Mouse (Mus musculus): ENCODE measurements at regions not wholly inside any gene's neighbourhood (a gene's known extent, or its start where the extent isn't known, plus 50 kb on each side); places are given as distances from the start of the nearest gene placed in this dataset.

DNA sequence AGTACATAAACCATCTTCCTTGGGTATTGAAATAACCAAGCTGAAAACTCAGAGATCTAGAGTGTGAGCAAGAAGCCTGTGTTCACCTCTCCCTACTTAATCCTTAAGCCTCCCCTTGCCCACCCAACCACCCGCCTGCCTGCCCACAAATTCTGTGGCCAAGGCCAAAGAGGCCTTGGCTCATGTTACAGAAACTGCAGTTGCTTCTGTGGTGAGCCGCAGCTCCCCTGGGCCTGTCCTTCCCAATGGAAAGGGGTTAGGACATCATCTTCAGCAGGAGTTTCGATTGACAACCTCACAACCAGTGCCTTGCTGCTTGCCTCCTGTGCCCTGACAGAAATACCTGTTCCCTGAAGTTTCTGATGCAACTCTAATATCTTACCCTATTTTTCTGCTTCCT is 115.9 kb upstream of the Slit3 start:
- in situ Hi-C loops (cut with MboI; ENCODE audit: low sequenced_read_pairs in 2 of 2, unreplicated experiment in 2 of 2), result no loop called here
- DNase-seq (ENCODE audit: low read depth, low spot score), result no peak
- Histone ChIP-seq H3K9me3 (ENCODE audit: control insufficient read depth, insufficient read depth, low read depth, low read length) (no peaks in the 10 kb centered on the region), H3K4me3 (ENCODE audit: insufficient read depth in 1 of 2, low read depth in 1 of 2, low read length in 2 of 2, poor library complexity in 1 of 2, severe bottlenecking in 1 of 2) (no peak overlapping the region), H3K9ac (ENCODE audit: insufficient read depth, low read depth, low read length, poor library complexity, severe bottlenecking) (no peak overlapping the region), H3K27ac (ENCODE audit: insufficient read depth, low read depth, low read length, poor library complexity, severe bottlenecking) (no peak overlapping the region), H3K4me1 (ENCODE audit: control insufficient read depth in 2 of 2, insufficient read depth in 2 of 2, low read length in 2 of 2, poor library complexity in 1 of 2) (peaks cover 5 to 8% of the 10 kb centered on the region in 2 experiments; a peak in 2 of 4 replicates), H3K36me3 (ENCODE audit: control insufficient read depth, insufficient read depth, low read length, poor library complexity, severe bottlenecking) (no peaks in the 10 kb centered on the region)
- TF ChIP-seq MAFK (IDR thresholded peaks at IDR 0.05; ENCODE audit: insufficient read depth, low read depth, low read length), result no peak
- TF ChIP-seq HCFC1 (IDR thresholded peaks at IDR 0.05; ENCODE audit: borderline replicate concordance, insufficient read depth, low read length), result no peak
- TF ChIP-seq ZC3H11A (IDR thresholded peaks at IDR 0.05; ENCODE audit: borderline replicate concordance, low read depth, low read length), result no peak
- no peak for TF ChIP-seq CHD2 (IDR thresholded peaks at IDR 0.05; ENCODE audit: low read depth, low read length)
- TF ChIP-seq ZNF384 (IDR thresholded peaks at IDR 0.05; ENCODE audit: low read depth, low read length), result no peak

DNA sequence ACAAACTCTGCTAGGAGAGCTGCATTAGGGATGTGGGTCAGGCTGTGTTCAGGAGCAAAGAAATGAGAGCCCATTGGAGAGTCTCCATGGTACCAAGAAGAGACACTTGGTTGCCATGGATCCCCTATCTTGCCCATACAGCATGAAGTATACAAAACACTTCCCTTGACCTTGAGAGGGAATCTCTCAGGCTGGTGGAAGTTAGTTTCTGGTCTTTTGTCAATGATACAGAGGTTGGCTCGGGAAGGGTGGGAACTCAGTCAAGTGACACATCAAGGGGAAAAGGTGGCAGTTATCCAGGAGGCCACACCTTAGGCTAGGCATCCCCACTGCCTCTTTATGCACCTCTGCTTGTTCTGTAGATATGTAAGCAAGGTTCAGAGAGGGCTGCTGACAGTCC is 116.6 kb upstream of the Slit3 start:
- Histone ChIP-seq H3K36me3 (ENCODE audit: control insufficient read depth, insufficient read depth, low read length, poor library complexity, severe bottlenecking) (no peaks in the 10 kb centered on the region), H3K4me1 (ENCODE audit: control insufficient read depth in 2 of 2, insufficient read depth in 2 of 2, low read length in 2 of 2, poor library complexity in 1 of 2) (peaks cover 5 to 8% of the 10 kb centered on the region in 2 experiments; a peak in 2 of 4 replicates), H3K9me3 (ENCODE audit: control insufficient read depth, insufficient read depth, low read depth, low read length) (no peaks in the 10 kb centered on the region), H3K9ac (ENCODE audit: insufficient read depth, low read depth, low read length, poor library complexity, severe bottlenecking) (no peak overlapping the region), H3K27ac (ENCODE audit: insufficient read depth, low read depth, low read length, poor library complexity, severe bottlenecking) (no peak overlapping the region), H3K4me3 (ENCODE audit: insufficient read depth in 1 of 2, low read depth in 1 of 2, low read length in 2 of 2, poor library complexity in 1 of 2, severe bottlenecking in 1 of 2) (no peak overlapping the region)
- DNase-seq (ENCODE audit: low read depth, low spot score), result no peak
- TF ChIP-seq HCFC1 (IDR thresholded peaks at IDR 0.05; ENCODE audit: borderline replicate concordance, insufficient read depth, low read length) (no peak), ZNF384 (IDR thresholded peaks at IDR 0.05; ENCODE audit: low read depth, low read length) (no peak), CHD2 (IDR thresholded peaks at IDR 0.05; ENCODE audit: low read depth, low read length) (no peak), MAFK (IDR thresholded peaks at IDR 0.05; ENCODE audit: insufficient read depth, low read depth, low read length) (no peak), ZC3H11A (IDR thresholded peaks at IDR 0.05; ENCODE audit: borderline replicate concordance, low read depth, low read length) (no peak)
- in situ Hi-C loops (cut with MboI; ENCODE audit: low sequenced_read_pairs in 2 of 2, unreplicated experiment in 2 of 2), result no loop called here

DNA sequence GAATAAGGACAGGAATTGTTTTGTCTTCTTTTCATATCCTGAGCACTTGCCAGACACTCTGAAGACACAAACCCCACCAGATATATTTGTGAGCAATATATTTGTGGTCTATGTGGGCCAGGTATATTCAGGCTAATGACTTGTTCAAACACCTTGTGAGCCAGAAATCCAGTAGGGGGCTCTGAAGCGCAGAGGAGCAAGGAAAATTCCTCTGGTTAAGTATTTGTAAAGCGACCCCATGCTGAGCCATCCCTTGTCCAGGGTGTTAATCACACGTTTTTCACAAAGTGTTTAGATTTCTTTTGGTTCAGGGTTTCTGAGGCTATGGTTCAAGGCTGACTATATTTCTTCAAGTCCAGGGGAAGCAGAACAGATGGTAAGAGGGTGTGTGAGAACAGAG is 117.1 kb upstream of the Slit3 start:
- Histone ChIP-seq H3K9me3 (ENCODE audit: control insufficient read depth, insufficient read depth, low read depth, low read length) (no peaks in the 10 kb centered on the region), H3K36me3 (ENCODE audit: control insufficient read depth, insufficient read depth, low read length, poor library complexity, severe bottlenecking) (no peaks in the 10 kb centered on the region), H3K9ac (ENCODE audit: insufficient read depth, low read depth, low read length, poor library complexity, severe bottlenecking) (no peak overlapping the region), H3K4me1 (ENCODE audit: control insufficient read depth in 2 of 2, insufficient read depth in 2 of 2, low read length in 2 of 2, poor library complexity in 1 of 2) (peaks cover 5 to 8% of the 10 kb centered on the region in 2 experiments; a peak in 2 of 4 replicates), H3K4me3 (ENCODE audit: insufficient read depth in 1 of 2, low read depth in 1 of 2, low read length in 2 of 2, poor library complexity in 1 of 2, severe bottlenecking in 1 of 2) (no peak overlapping the region), H3K27ac (ENCODE audit: insufficient read depth, low read depth, low read length, poor library complexity, severe bottlenecking) (no peak overlapping the region)
- in situ Hi-C loops (cut with MboI; ENCODE audit: low sequenced_read_pairs in 2 of 2, unreplicated experiment in 2 of 2), result no loop called here
- DNase-seq (ENCODE audit: low read depth, low spot score), result peak; percentile 38
- TF ChIP-seq ZNF384 (IDR thresholded peaks at IDR 0.05; ENCODE audit: low read depth, low read length) (no peak), HCFC1 (IDR thresholded peaks at IDR 0.05; ENCODE audit: borderline replicate concordance, insufficient read depth, low read length) (no peak), CHD2 (IDR thresholded peaks at IDR 0.05; ENCODE audit: low read depth, low read length) (no peak), ZC3H11A (IDR thresholded peaks at IDR 0.05; ENCODE audit: borderline replicate concordance, low read depth, low read length) (no peak), MAFK (IDR thresholded peaks at IDR 0.05; ENCODE audit: insufficient read depth, low read depth, low read length) (no peak)

DNA sequence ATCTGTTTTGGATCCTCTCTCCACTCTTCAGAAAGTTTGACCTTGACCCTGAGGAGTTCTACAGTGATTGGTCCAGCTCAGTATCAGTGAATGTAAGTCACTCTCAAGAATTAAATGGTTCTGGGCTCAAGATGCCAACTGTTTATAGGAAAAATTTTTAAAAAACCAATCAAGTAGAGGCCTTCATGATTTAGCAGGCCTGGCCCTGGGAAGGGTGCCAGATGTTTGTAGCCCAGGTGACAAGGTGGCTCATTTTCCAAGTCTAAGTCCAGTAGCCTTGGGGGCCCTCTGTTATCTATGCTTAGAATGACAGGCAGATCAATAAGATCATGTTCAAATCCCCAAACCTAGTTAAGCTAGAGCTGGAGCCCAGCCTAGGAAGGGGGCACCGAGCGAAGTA is 123.1 kb upstream of the Slit3 start:
- Histone ChIP-seq H3K9ac (ENCODE audit: insufficient read depth, low read depth, low read length, poor library complexity, severe bottlenecking) (no peak overlapping the region), H3K36me3 (ENCODE audit: control insufficient read depth, insufficient read depth, low read length, poor library complexity, severe bottlenecking) (no peaks in the 10 kb centered on the region), H3K4me1 (ENCODE audit: control insufficient read depth in 2 of 2, insufficient read depth in 2 of 2, low read length in 2 of 2, poor library complexity in 1 of 2) (no peaks in the 10 kb centered on the region), H3K9me3 (ENCODE audit: control insufficient read depth, insufficient read depth, low read depth, low read length) (no peaks in the 10 kb centered on the region), H3K27ac (ENCODE audit: insufficient read depth, low read depth, low read length, poor library complexity, severe bottlenecking) (no peak overlapping the region), H3K4me3 (ENCODE audit: insufficient read depth in 1 of 2, low read depth in 1 of 2, low read length in 2 of 2, poor library complexity in 1 of 2, severe bottlenecking in 1 of 2) (no peak overlapping the region)
- in situ Hi-C loops (cut with MboI; ENCODE audit: low sequenced_read_pairs in 2 of 2, unreplicated experiment in 2 of 2), result no loop called here
- no peak for TF ChIP-seq MAFK (IDR thresholded peaks at IDR 0.05; ENCODE audit: insufficient read depth, low read depth, low read length)
- no peak for TF ChIP-seq CHD2 (IDR thresholded peaks at IDR 0.05; ENCODE audit: low read depth, low read length)
- no peak for TF ChIP-seq ZC3H11A (IDR thresholded peaks at IDR 0.05; ENCODE audit: borderline replicate concordance, low read depth, low read length)
- TF ChIP-seq HCFC1 (IDR thresholded peaks at IDR 0.05; ENCODE audit: borderline replicate concordance, insufficient read depth, low read length), result no peak
- no peak for TF ChIP-seq ZNF384 (IDR thresholded peaks at IDR 0.05; ENCODE audit: low read depth, low read length)
- no peak for DNase-seq (ENCODE audit: low read depth, low spot score)

DNA sequence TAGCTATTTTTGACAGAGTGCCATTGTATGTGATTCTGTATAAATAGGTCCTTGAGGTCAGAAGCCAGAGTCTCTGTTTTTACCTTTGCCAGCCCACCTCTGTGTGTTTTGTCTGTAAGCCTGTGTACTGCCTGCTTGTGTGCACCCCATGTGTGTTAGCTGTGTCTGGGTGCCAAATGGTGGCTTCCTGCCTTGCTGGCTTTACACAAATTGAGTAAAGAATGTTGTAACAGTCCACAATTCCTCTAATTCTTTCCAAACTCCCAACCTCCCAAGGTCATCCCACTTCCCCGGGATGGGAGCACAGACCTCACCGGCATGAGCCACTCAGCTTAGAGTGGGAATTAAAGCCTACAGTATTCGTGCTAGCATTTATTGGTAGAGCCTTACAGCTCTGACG is 125.5 kb upstream of the Slit3 start:
- Histone ChIP-seq H3K27ac (ENCODE audit: insufficient read depth, low read depth, low read length, poor library complexity, severe bottlenecking) (no peak overlapping the region), H3K4me1 (ENCODE audit: control insufficient read depth in 2 of 2, insufficient read depth in 2 of 2, low read length in 2 of 2, poor library complexity in 1 of 2) (no peaks in the 10 kb centered on the region), H3K4me3 (ENCODE audit: insufficient read depth in 1 of 2, low read depth in 1 of 2, low read length in 2 of 2, poor library complexity in 1 of 2, severe bottlenecking in 1 of 2) (no peak overlapping the region), H3K9ac (ENCODE audit: insufficient read depth, low read depth, low read length, poor library complexity, severe bottlenecking) (no peak overlapping the region), H3K9me3 (ENCODE audit: control insufficient read depth, insufficient read depth, low read depth, low read length) (no peaks in the 10 kb centered on the region), H3K36me3 (ENCODE audit: control insufficient read depth, insufficient read depth, low read length, poor library complexity, severe bottlenecking) (no peaks in the 10 kb centered on the region)
- TF ChIP-seq HCFC1 (IDR thresholded peaks at IDR 0.05; ENCODE audit: borderline replicate concordance, insufficient read depth, low read length) (no peak), ZNF384 (IDR thresholded peaks at IDR 0.05; ENCODE audit: low read depth, low read length) (no peak), CHD2 (IDR thresholded peaks at IDR 0.05; ENCODE audit: low read depth, low read length) (no peak), MAFK (IDR thresholded peaks at IDR 0.05; ENCODE audit: insufficient read depth, low read depth, low read length) (no peak), ZC3H11A (IDR thresholded peaks at IDR 0.05; ENCODE audit: borderline replicate concordance, low read depth, low read length) (no peak)
- in situ Hi-C loops (cut with MboI; ENCODE audit: low sequenced_read_pairs in 2 of 2, unreplicated experiment in 2 of 2), result no loop called here
- DNase-seq (ENCODE audit: low read depth, low spot score), result no peak

Data from ES-E14 (cell line).